Mouse (Mus musculus): Measurements from ENCODE around the gene Ssxb10.
"Not testable (repeated sequence)": the region's sequence is repeated elsewhere in the genome, so short reads cannot be mapped to it uniquely, and the experiment has no call there.

Gene Ssxb10

DNA sequence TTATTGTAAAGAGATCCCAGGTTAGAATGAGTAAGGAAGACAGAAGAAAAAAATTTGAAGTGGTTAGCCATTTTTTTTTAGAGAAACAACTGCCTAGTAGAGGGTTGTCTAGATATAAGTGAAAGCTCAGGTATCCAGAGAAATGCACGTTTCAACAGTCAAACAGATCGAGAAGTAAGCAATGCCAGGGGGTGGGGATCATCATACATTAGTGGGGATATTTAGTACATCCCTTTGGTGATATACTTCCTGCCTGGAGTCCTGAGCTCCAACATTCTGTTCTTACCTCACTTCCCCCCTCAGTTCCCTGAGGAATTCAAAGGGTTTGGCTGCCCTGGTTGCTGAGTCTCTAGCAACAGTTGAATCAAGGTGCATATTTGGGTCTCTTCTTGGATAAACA, at the start of gene Ssxb10:
Ssxb10 (plus strand) TSS at position 301 of the 400 bp plus-strand sequence.
- no peak for DNase-seq (ENCODE audit: low read depth, low spot score)

DNA sequence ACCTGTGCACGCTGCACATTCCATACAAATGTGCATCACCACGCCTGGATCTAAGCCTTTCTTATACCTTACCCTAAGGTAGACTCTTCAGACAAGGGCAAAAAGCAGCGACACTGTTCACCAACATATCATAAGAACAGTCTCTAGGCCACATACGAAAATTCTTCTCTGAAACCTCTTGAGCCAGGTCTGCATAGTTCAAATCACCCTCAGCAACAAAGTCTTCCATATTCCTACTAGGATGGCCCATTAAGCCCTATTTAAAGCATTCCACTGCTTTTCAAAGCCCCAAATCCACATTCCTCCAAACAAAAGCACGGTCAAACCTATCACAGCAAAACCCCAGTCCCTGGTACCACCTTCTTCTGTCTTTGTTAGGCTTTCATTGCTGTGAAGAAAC, 38.6 kb upstream of the Ssxb10 start:
- no peak for DNase-seq (ENCODE audit: low read depth, low spot score)

DNA sequence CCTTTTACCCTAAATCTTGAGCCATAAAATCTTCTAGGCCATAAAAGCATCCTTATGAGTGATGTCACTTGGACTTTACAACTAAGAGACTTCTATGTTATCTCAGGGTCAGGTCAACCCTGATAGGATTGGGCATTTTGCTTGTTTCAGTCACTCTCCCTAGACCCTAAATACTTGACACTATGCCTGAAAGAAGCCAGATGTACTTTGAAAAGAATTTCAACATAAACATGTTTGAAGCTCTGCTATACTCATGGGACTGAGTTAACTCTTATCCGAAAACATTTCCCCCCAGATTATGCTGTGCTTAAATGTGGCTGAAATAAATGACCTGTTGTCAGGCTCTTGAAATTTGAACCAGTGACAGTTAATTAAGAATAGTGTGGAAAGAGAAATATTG, 17.9 kb upstream of the Ssxb10 start:
- DNase-seq (ENCODE audit: low read depth, low spot score), result no peak

DNA sequence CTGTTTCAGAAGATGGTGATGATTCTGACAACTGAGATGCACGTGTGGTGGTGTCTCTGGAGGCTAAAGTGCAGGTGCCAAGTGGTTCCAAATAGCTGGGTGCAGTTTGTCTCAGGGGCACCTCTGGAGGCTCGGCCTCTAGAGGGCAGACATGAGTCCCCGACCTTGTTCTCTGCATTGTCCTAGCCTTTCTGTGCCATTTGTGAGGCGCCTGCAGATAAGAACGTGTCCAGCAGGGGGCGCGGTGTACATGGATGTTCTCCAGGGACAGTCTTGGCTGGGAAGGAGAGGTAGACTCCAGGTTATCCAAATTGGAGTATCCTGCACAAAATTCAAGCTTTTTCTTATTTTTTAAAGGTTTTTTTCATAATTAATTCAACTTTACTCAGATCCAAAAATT, 12.3 kb upstream of the Ssxb10 start:
- DNase-seq (ENCODE audit: low read depth, low spot score), result peak; percentile 72

DNA sequence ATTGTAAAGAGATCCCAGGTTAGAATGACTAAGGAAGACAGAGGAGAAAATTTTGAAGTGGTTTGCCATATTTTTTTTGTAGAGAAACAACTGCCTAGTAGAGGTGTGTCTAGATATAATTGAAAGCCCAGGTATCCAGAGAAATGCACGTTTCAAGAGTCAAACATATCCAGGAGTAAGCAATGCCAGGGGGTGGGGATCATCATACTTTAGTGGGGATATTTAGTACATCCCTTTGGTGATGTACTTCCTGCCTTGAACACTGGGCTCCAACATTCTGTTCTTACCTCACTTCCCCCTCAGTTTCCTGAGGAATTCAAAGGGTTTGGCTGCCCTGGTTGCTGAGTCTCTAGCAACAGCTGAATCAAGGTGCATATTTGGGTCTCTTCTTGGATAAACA, 39.5 kb downstream of the Ssxb10 start, which contains the start of gene Ssxb9:
Ssxb9 (plus strand) TSS at position 301 of the 400 bp plus-strand sequence.
- not testable (repeated sequence) for DNase-seq (ENCODE audit: low read depth, low spot score)

Data from A20 (cell line).